Mouse (Mus musculus): ENCODE results near the gene Mfsd6l.

- TF ChIP-seq CTCF (IDR thresholded peaks at IDR 0.05; ENCODE audit: low read depth, low read length) (no peak), GATA2 (IDR thresholded peaks at IDR 0.05; ENCODE audit: borderline replicate concordance, low read depth, low read length) (no peak)
These were observed 8.5 kb upstream of the Mfsd6l start for GRCm38 (mm10) chr11:68547484-68547883.

All from G1E (cell line).